ENCODE assay signal across 19 mouse cellular contexts in the genomic region with DNA sequence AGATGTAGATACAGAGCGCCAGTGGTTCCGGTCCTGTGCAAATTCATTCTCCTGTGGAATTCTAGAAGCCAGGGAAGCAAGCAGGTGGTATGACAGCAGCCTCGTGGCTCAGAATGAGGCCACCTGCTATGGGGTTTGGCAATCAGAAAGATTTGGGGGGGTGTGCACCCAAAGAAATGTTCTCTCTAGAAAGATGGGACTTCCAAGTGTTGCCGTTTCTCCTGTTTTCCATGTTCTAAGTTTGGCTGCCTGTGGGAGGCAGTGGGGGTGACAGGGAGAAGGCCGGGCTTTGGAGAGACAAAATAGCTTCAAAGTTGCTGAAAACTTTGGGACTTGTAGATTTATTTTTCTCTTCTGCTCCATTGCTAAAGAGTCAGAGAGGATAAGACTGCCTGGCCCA.
A peak's percentile ranks its signal among the peaks of the same experiment; 100 is the strongest.
DNase-seq lines count a peak whose midpoint lies in the region.
"Had no signal": no experiment of that assay in that cellular context is flagged by ENCODE, and none has a peak within 500 bp of the region (broad histone marks: within the 10 kb centered on the region; RNA-seq: fewer than 3 reads in every experiment).

No protein-coding gene starts in this region.

- intact Hi-C loops in left cerebral cortex, postnatal 14 days (cut with DNase I): loop anchor here (5.0 kb wide), 1 partner anchor 34 kb away; no protein-coding TSS in a partner anchor

- peak; percentile 49 for DNase-seq in layer of hippocampus, adult 11-12 months (ENCODE audit: low spot score)
- DNase-seq in layer of hippocampus, postnatal 25 days (ENCODE audit: extremely low spot score in 1 of 2, low spot score in 1 of 2): no peak
- DNase-seq in right cerebral cortex, adult 18-20 months: peak; percentile 86
- no peak for DNase-seq in right cerebral cortex, postnatal 14 days
- DNase-seq in left cerebral cortex, postnatal 14 days (ENCODE audit: low spot score in 2 of 2): peak; percentile 57 to 72
- DNase-seq in telencephalon, adult 2 months (ENCODE audit: low read depth, low spot score): peak; percentile 94
- DNase-seq in kidney, postnatal 4 days: no peak
- DNase-seq: B cell, adult 2 months; cerebellum, adult 18-20 months; cerebellum, postnatal 14 days; forebrain, postnatal 0 days; gastrocnemius, postnatal 14 days; heart, postnatal 14 days; kidney, adult 9 months; kidney, postnatal 14 days; lung, embryonic 14.5 days; lung, postnatal 36 days; thymus, adult 18-20 months; thymus, postnatal 36 days had no signal

Comparison
In these comparisons a context has a peak if more than half of its experiments do, and no peak if none do; other contexts are left out.
1. DNase-seq: peak in layer of hippocampus, adult 11-12 months (single experiment), right cerebral cortex, adult 18-20 months (single experiment), left cerebral cortex, postnatal 14 days (2 of 2) and telencephalon, adult 2 months (single experiment); none in layer of hippocampus, postnatal 25 days (0 of 2), right cerebral cortex, postnatal 14 days (single experiment) and kidney, postnatal 4 days (0 of 2).